Mouse (Mus musculus): Measurements from ENCODE around the gene Lrp8. TPM values are rescaled to one million over a fixed set of nuclear protein-coding genes. Genes with fewer than 3 reads are reported as not detected.

Lrp8 gene
- polyA plus RNA-seq (2012; rRNA removed): 117 and 125 TPM in 2 replicates

DNA sequence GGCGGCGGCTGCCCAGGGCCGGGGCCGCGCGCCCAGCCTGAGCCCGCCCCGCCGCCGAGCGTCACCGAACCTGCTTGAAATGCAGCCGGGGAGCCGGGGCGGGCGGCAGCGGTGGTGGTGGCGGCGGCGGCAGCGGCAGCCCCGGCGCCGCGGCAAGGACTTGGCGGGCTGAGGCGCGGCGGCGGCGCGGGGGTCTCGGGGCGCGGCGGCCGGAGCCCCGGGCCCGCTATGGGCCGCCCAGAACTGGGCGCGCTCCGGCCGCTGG is at the start of gene Lrp8:
Gene Lrp8 (plus strand): TSS at position 77 of the 265 bp plus-strand sequence.

DNA sequence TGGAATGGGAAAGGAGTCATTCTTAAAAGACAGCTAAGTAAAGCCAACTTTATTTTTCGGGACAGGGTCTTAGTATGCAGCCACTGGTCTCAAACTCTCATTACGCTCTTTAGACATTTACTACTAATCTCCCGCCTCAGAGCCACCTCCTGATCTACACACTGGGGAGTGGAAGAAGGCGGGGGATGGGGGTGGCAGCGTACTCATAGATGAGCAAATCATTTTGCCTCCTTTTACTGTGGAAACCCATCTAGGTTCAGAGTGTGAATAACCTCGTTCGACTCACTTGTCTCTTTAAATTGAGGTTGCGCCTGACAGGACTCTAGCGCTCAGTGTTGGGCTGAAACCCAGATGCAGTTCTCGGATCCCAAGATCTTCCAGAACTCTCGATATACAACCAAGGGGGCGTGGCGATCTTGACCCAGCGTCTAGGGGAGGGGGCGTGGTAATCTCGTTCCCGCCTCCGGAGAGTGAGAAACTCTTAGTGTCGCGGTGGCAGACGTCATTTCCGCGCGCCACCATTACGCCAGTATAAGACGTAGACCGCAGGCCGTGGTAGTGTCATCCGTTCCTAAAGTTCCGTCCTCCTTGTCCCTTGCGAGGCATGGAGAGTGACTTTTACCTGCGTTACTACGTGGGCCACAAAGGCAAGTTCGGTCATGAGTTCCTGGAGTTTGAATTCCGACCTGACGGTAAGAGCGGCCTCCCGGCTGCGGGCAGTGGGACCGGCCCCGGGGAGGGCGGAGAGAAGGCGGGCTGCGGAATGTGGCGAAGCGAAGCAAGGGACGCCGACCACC is 77.4 kb downstream of the Lrp8 start, which contains the start of gene Magoh:
Gene Magoh (plus strand): TSS at position 502 of the 797 bp plus-strand sequence.

DNA sequence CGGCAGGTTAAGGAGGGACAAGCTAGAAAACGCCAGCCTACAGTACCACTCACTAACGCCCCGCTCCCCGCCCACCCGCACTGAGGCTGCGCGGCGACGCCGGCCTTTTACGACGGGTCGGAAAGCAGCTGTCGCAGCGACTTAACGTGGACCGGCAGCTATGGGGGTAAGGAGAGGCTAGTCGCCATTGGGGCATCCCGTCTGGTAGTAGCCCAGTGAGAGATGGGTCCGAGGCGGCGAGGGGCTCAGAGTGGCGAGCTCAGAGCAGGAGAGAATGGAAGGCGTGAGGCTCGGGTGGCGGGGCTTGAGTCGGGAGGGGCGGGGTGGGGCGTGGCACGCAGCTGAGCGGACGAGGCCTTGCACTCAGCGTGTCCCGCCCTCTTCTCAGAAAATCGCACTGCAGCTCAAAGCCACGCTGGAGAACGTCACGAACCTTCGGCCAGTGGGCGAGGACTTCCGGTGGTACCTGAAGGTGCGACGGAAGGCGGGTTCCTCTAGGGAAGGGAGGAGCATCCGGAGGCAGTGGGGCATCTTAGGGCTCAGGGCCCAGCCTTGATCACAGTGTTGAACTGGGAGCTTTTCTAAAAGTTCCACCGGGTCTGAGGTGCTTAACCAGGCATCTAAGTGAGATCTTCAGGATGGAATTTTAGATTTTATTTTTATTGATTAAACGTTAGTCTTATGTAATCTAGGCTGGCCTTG is 87.8 kb downstream of the Lrp8 start, which contains the start of gene 0610037L13Rik:
Gene 0610037L13Rik (plus strand): TSS at position 83 of the 702 bp plus-strand sequence.

DNA sequence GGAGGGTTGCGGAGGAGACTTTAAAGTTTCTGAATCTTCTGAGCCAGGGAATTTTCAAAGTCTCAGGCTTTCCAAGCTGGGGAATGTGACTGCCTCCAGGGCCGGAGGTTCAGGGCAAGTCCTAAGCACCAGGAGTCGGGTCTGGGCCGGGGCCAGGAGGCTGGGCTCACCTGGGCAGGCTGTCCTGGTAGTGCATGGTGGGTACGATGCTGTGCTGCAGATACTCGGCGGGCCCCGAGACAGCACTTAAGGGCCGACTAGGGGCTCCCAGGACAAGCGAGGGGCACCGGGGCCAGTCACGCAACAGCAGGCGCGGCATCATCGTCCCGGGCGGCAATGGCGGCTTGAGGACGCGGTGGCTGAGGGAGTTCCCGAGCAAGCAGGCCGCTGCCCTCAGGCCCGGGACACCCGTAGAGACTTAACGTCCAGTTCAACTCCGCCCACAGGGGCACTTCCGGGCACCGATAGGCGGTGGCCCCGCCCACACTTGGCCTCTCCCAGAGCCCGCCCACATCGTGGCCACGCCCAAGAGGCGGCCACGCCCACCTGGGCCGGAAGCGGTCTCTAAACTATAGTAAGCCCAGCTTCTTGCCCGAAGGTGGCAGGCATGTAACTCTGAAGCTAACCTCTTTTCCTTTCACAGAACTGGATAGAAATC is 121.2 kb downstream of the Lrp8 start, which contains the start of gene Cpt2:
Gene Cpt2 (minus strand): TSS at position 466 of the 658 bp plus-strand sequence.

Other genes starting within 250 kb of the Lrp8 start
- gene Dmrtb1, start 118.0 kb upstream of the Lrp8 start, polyA plus RNA-seq (2012; rRNA removed): 18.4 and 21.7 TPM in 2 replicates
- gene Magoh, start 77.5 kb downstream of the Lrp8 start, polyA plus RNA-seq (2012; rRNA removed): 117 and 131 TPM in 2 replicates
- gene 0610037L13Rik, start 87.6 kb downstream of the Lrp8 start, polyA plus RNA-seq (2012; rRNA removed): 130 and 144 TPM in 2 replicates
- gene Cpt2, start 121.3 kb downstream of the Lrp8 start, polyA plus RNA-seq (2012; rRNA removed): 8.1 and 9.7 TPM in 2 replicates
- 0.03 and 0.05 TPM in 2 replicates for gene Slc1a7, start 166.1 kb downstream of the Lrp8 start, polyA plus RNA-seq (2012; rRNA removed)

Measured in central nervous system, embryonic 18 days (tissue).